Mouse (Mus musculus): Measurements from ENCODE around the gene Vdac1.

- TF ChIP-seq CTCF (conservative IDR thresholded peaks at IDR 0.05; ENCODE audit: insufficient read depth, insufficient read length, low read depth, low read length): no peak
- TF ChIP-seq POLR2A (IDR thresholded peaks at IDR 0.05; ENCODE audit: low read depth, low read length): no peak
These were observed 14.0 kb upstream of the Vdac1 start for GRCm38 (mm10) chr11:52346635-52347005.
